Mouse (Mus musculus) left cerebral cortex, adult 2 months (tissue): ENCODE measurements around the gene Ppfibp1. TPM values are rescaled to one million over a fixed set of nuclear protein-coding genes. Genes with fewer than 3 reads are reported as not detected.
"Not testable (repeated sequence)": the region's sequence is repeated elsewhere in the genome, so short reads cannot be mapped to it uniquely, and the experiment has no call there.

Source experiments
- DNase-seq, 2 experiments: peaks; one replicate each; pipeline ENCODE4 v3.0.0; 2021 to 2022; ENCODE audit warnings: low spot score in 2 of 2, mixed read lengths in 1 of 2; ENCODE audit errors: extremely low spot score in 1 of 2
- H3K27ac ChIP-seq: fragments of 200-600 bp; 2 replicates; pipeline ENCODE4 v1.8.1; 2022
- H3K4me3 ChIP-seq: fragments of 200-600 bp; 2 replicates; pipeline ENCODE4 v1.8.1; 2022
- CTCF ChIP-seq: fragments of 200-600 bp; IDR thresholded peaks from 2 replicates; pipeline ENCODE4 v1.8.1; 2022; ENCODE audit warnings: antibody characterized with exemption, mild to moderate bottlenecking, moderate library complexity
- intact Hi-C: fragments of 180-260 bp; cut with DNase I; formaldehyde crosslinking; loops from one replicate; pipeline ENCODE4 v1.15.1; 2025
- total RNA-seq, 2 experiments: library from RNA; stranded (reverse); gene quantifications; 2 replicates each; pipeline ENCODE4 v1.2.3; 2021

Gene Ppfibp1
- total RNA-seq, 2 experiments from 2014 or later, result 61.0 to 61.6 TPM

GRCm38 (mm10) chr6:146863154-146863553 is 25.1 kb upstream of the Ppfibp1 start:
- intact Hi-C loops, result no loop called here
- TF ChIP-seq CTCF, result no peak
- no peak overlapping the region for H3K27ac ChIP-seq
- no peak overlapping the region for H3K4me3 ChIP-seq
- no peak for DNase-seq

- intact Hi-C loops, H3K27ac ChIP-seq, DNase-seq, H3K4me3 ChIP-seq: not testable (repeated sequence)
These were observed 23.9 kb upstream of the Ppfibp1 start for GRCm38 (mm10) chr6:146864370-146864769.

- TF ChIP-seq CTCF, result no peak; the same call in 1 of the 2 replicates
- H3K4me3 ChIP-seq, result no peak overlapping the region
- H3K27ac ChIP-seq, result no peak overlapping the region
- DNase-seq, result no peak
- intact Hi-C loops, result no loop called here
These were observed 22.6 kb upstream of the Ppfibp1 start for GRCm38 (mm10) chr6:146865701-146866100.

GRCm38 (mm10) chr6:146871975-146872374 is 16.3 kb upstream of the Ppfibp1 start:
- H3K4me3 ChIP-seq, result no peak overlapping the region
- intact Hi-C loops, result no loop called here
- no peak for DNase-seq
- no peak for TF ChIP-seq CTCF
- H3K27ac ChIP-seq, result no peak overlapping the region

- intact Hi-C loops, result no loop called here
- DNase-seq, result no peak
- TF ChIP-seq CTCF, result no peak
- H3K4me3 ChIP-seq, result no peak overlapping the region
- H3K27ac ChIP-seq, result no peak overlapping the region
These were observed 13.9 kb upstream of the Ppfibp1 start for GRCm38 (mm10) chr6:146874415-146874814.

GRCm38 (mm10) chr6:146876820-146877219 is 11.5 kb upstream of the Ppfibp1 start:
- Histone ChIP-seq H3K27ac (peak overlapping the region; percentile 74), H3K4me3 (no peak overlapping the region)
- peak; percentile 34 for TF ChIP-seq CTCF
- intact Hi-C loops, result loop anchor here (1.0 to 2.0 kb wide), 3 partner anchors 78 to 108 kb away; no protein-coding TSS in a partner anchor
- no peak for DNase-seq

GRCm38 (mm10) chr6:146877425-146878045 is 10.8 kb upstream of the Ppfibp1 start:
- Histone ChIP-seq H3K4me3 (no peak overlapping the region), H3K27ac (peak overlapping the region; percentile 74)
- peak; percentile 52 to 60 for DNase-seq
- intact Hi-C loops, result loop anchor here (1.0 to 2.0 kb wide), 3 partner anchors 78 to 107 kb away; no protein-coding TSS in a partner anchor
- TF ChIP-seq CTCF, result no peak

GRCm38 (mm10) chr6:146878926-146879325 is 9.4 kb upstream of the Ppfibp1 start:
- TF ChIP-seq CTCF, result no peak
- Histone ChIP-seq H3K27ac (peak overlapping the region; percentile 53; the same call in 1 of the 2 replicates), H3K4me3 (no peak overlapping the region)
- intact Hi-C loops, result no loop called here
- DNase-seq, result no peak

GRCm38 (mm10) chr6:146879856-146880255 is 8.4 kb upstream of the Ppfibp1 start:
- Histone ChIP-seq H3K4me3 (no peak overlapping the region), H3K27ac (no peak overlapping the region)
- TF ChIP-seq CTCF, result no peak
- DNase-seq, result no peak
- intact Hi-C loops, result no loop called here

- H3K27ac ChIP-seq, result no peak overlapping the region
- no peak for TF ChIP-seq CTCF
- intact Hi-C loops, result no loop called here
- DNase-seq, result no peak
- H3K4me3 ChIP-seq, result no peak overlapping the region
These were observed 8.0 kb upstream of the Ppfibp1 start for GRCm38 (mm10) chr6:146880296-146880695.

GRCm38 (mm10) chr6:146881896-146882770 is 6.2 kb upstream of the Ppfibp1 start:
- Histone ChIP-seq H3K4me3 (no peak overlapping the region), H3K27ac (no peak overlapping the region)
- no peak for TF ChIP-seq CTCF
- DNase-seq, result no peak
- intact Hi-C loops, result no loop called here

- TF ChIP-seq CTCF, result no peak
- Histone ChIP-seq H3K27ac (no peak overlapping the region), H3K4me3 (no peak overlapping the region)
- no peak for DNase-seq
- intact Hi-C loops, result no loop called here
These were observed 4.9 kb upstream of the Ppfibp1 start for GRCm38 (mm10) chr6:146883426-146883825.
